Mouse (Mus musculus) frontal cortex, adult 2 months (tissue): ENCODE data around the gene D5Ertd579e. TPM values are rescaled to one million over a fixed set of nuclear protein-coding genes. Genes with fewer than 3 reads are reported as not detected.

ENCODE experiments used
- DNase-seq, 2 experiments: peaks; one replicate each; pipeline ENCODE4 v3.0.0; 2022; ENCODE audit warnings: low spot score in 1 of 2; ENCODE audit errors: extremely low spot score in 1 of 2
- polyA plus RNA-seq: library from polyadenylated mRNA; depleted of rRNA; stranded (reverse); fragments of >200 nt; gene quantifications from 2 replicates; pipeline ENCODE4 v1.2.3, GENCODE M21; 2012; rRNA removed

The D5Ertd579e gene
- polyA plus RNA-seq, 1 experiment = 57.8 TPM

DNA sequence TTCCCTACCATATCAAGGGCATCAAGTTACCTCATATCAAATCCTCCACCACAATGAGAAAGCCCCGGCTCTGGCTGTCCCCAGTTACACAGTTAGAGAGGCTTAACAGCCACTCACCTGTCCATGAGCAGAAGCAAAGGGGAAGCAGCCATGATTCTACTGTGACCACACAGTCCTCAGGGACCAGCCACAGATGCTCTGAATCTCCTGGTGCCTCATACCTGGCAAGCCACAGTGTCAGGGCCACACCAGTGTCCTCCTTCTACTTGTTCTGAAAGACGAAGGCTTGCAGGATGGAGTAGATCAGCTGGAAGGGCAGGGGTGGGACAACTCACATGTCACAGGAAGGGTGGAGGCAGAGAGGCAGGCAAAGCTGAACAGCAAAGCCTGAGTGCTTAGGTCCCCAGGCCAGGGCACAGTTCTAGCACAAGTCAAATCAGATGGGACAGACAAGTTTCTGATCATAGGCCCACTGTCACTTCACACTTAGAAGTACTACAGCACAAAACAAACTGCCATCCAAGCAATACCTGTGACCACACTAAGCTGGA, 142.7 kb downstream of the D5Ertd579e start:
- DNase-seq = no peak

DNA sequence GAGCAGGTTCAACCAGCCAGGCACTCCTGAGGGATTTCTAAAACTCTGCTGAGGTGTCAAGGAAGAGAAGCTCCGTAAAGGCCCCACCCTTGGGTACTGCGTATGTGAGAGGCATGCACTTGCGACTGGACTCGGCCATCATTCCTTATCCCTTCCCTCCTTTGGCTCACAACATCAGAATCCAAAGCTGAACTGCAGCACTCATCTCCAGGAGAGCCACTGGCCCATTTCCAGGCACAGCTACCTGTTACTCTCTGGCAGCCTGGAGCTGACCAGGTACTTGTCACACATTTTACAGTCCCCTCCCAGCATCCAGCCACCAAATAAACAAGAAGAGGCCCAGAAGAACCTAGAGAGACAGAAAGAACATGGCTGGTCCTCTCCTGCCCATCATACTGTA, 143.4 kb downstream of the D5Ertd579e start:
- no peak for DNase-seq

Other genes starting within 250 kb of the D5Ertd579e start
- 20.5 and 21.3 TPM in 2 replicates for gene Grpel1, start 231.0 kb downstream of the D5Ertd579e start, polyA plus RNA-seq
- gene Tada2b, start 211.7 kb downstream of the D5Ertd579e start, polyA plus RNA-seq = 17.4 and 18.1 TPM in 2 replicates
- gene Ccdc96, start 211.4 kb downstream of the D5Ertd579e start, polyA plus RNA-seq = 1.2 and 1.5 TPM in 2 replicates
- gene Tbc1d14, start 102.7 kb downstream of the D5Ertd579e start, polyA plus RNA-seq = 58.8 and 59.8 TPM in 2 replicates
- 23.4 and 24.0 TPM in 2 replicates for gene Bloc1s4, start 52.6 kb upstream of the D5Ertd579e start, polyA plus RNA-seq
- 343 and 355 TPM in 2 replicates for gene Mrfap1, start 100.7 kb upstream of the D5Ertd579e start, polyA plus RNA-seq
- 30.3 and 30.5 TPM in 2 replicates for gene Man2b2, start 134.6 kb upstream of the D5Ertd579e start, polyA plus RNA-seq
- 354 and 368 TPM in 2 replicates for gene Ppp2r2c, start 172.5 kb upstream of the D5Ertd579e start, polyA plus RNA-seq